9 mouse cellular contexts compared by ENCODE assay signal in genomic region chr17:40904056-40904597, GRCm38 (mm10). TPM values are rescaled to one million over a fixed set of nuclear protein-coding genes. Genes with fewer than 3 reads are reported as not detected.
DNase-seq lines count a peak whose midpoint lies in the region; ATAC-seq and TF ChIP-seq lines count a peak whose summit lies in the region.
"Had no signal": no experiment of that assay in that cellular context is flagged by ENCODE, and none has a peak within 500 bp of the region (broad histone marks: within the 10 kb centered on the region; RNA-seq: fewer than 3 reads in every experiment).

No protein-coding gene starts in this region.

- no peaks in the 10 kb centered on the region for H3K4me1 ChIP-seq in lung, embryonic 14.5 days (ENCODE audit: insufficient read depth)
- no peaks in the 10 kb centered on the region for H3K4me1 ChIP-seq in lung, adult 2 months (ENCODE audit: control insufficient read depth, insufficient read depth, low read length)
- H3K4me1 ChIP-seq in hindbrain, embryonic 13.5 days (replicated peaks) = peaks cover 5% of the 10 kb centered on the region; the same call in 1 of the 2 replicates
- peaks cover 2% of the 10 kb centered on the region; the same call in 1 of the 2 replicates for H3K4me1 ChIP-seq in midbrain, postnatal 0 days (ENCODE audit: insufficient read depth, low read length)

- no peak for TF ChIP-seq CTCF in lung, embryonic 14.5 days (IDR thresholded peaks at IDR 0.05; ENCODE audit: low read depth)
- no peak for TF ChIP-seq CTCF in lung, adult 2 months (IDR thresholded peaks at IDR 0.05; ENCODE audit: insufficient read depth, low read length)
- no peak for TF ChIP-seq CTCF in midbrain, postnatal 0 days (IDR thresholded peaks at IDR 0.05)

- DNase-seq in adrenal gland, postnatal 14 days = peak; percentile 11
- DNase-seq in adrenal gland, adult 2 months = no peak
- DNase-seq in lung, embryonic 14.5 days = peak; percentile 13
- no peak for DNase-seq in lung, adult 2 months
- peak; percentile 10 for DNase-seq in midbrain, postnatal 0 days (ENCODE audit: low spot score)
- no peak for DNase-seq in adipocyte (ENCODE audit: low spot score)
- no peak for DNase-seq in layer of hippocampus, adult 11-12 months (ENCODE audit: low spot score)
- DNase-seq: right cerebral cortex, postnatal 25 days had no signal

- no peaks in the 10 kb centered on the region for H3K36me3 ChIP-seq in lung, embryonic 14.5 days (ENCODE audit: insufficient read depth)
- H3K36me3 ChIP-seq in hindbrain, embryonic 13.5 days = no peaks in the 10 kb centered on the region
- peaks cover 5% of the 10 kb centered on the region; the same call in 1 of the 2 replicates for H3K36me3 ChIP-seq in midbrain, postnatal 0 days (ENCODE audit: insufficient read depth, low read length)

- H3K9ac ChIP-seq in lung, embryonic 14.5 days = no peak overlapping the region
- no peak overlapping the region for H3K9ac ChIP-seq in hindbrain, embryonic 13.5 days
- H3K9ac ChIP-seq in midbrain, postnatal 0 days (replicated peaks; ENCODE audit: low read length, poor library complexity, severe bottlenecking) = no peak overlapping the region

- TF ChIP-seq POLR2A in lung, adult 2 months (IDR thresholded peaks at IDR 0.05; ENCODE audit: borderline replicate concordance, extremely low read depth, low read depth, low read length) = no peak

- no peaks in the 10 kb centered on the region for H3K27me3 ChIP-seq in lung, embryonic 14.5 days (ENCODE audit: insufficient read depth, low read length)
- no peaks in the 10 kb centered on the region for H3K27me3 ChIP-seq in hindbrain, embryonic 13.5 days
- H3K27me3 ChIP-seq in midbrain, postnatal 0 days (ENCODE audit: insufficient read depth, low read length) = no peaks in the 10 kb centered on the region

- H3K4me3 ChIP-seq in lung, embryonic 14.5 days (ENCODE audit: low read depth, low read length) = no peak overlapping the region
- no peak overlapping the region for H3K4me3 ChIP-seq in lung, adult 2 months (replicated peaks; ENCODE audit: extremely low read depth, low read depth, low read length)
- H3K4me3 ChIP-seq in hindbrain, embryonic 13.5 days = no peak overlapping the region
- H3K4me3 ChIP-seq in midbrain, postnatal 0 days (ENCODE audit: low read depth, low read length) = no peak overlapping the region

- peak overlapping the region; percentile 46 for H3K4me2 ChIP-seq in lung, embryonic 14.5 days
- peak overlapping the region; percentile 44 for H3K4me2 ChIP-seq in hindbrain, embryonic 13.5 days
- H3K4me2 ChIP-seq in midbrain, postnatal 0 days (ENCODE audit: low read depth, low read length, poor library complexity, severe bottlenecking) = 0 out of 2 replicates have a peak overlapping the region, but pooled peaks have one; percentile 29

- H3K9me3 ChIP-seq in lung, embryonic 14.5 days (ENCODE audit: low read depth, low read length) = no peaks in the 10 kb centered on the region
- H3K9me3 ChIP-seq in hindbrain, embryonic 13.5 days = no peaks in the 10 kb centered on the region
- H3K9me3 ChIP-seq in midbrain, postnatal 0 days (ENCODE audit: low read length) = no peaks in the 10 kb centered on the region

- WGBS in lung, embryonic 14.5 days = 7% methylated on average over 11 of the region's 11 CpGs
- 12% methylated on average over 11 of the region's 11 CpGs for WGBS in lung, adult 2 months
- 14% methylated on average over 11 of the region's 11 CpGs for WGBS in hindbrain, embryonic 13.5 days
- 10% methylated on average over 11 of the region's 11 CpGs for WGBS in midbrain, postnatal 0 days

- no peak for ATAC-seq in lung, embryonic 14.5 days (ENCODE audit: insufficient read depth)
- peak; percentile 32; the same call in 1 of the 2 replicates for ATAC-seq in hindbrain, embryonic 13.5 days (ENCODE audit: low FRiP score)
- ATAC-seq in midbrain, postnatal 0 days (ENCODE audit: low FRiP score) = no peak

- no peak overlapping the region for H3K27ac ChIP-seq in lung, embryonic 14.5 days (ENCODE audit: low read depth)
- no peak overlapping the region for H3K27ac ChIP-seq in hindbrain, embryonic 13.5 days
- H3K27ac ChIP-seq in midbrain, postnatal 0 days (ENCODE audit: low read depth, low read length) = no peak overlapping the region

RNA-seq across cellular contexts. Expression of gene Glyatl3, which starts 10.0 kb away (rescaled TPM):
- total RNA-seq in adrenal gland, postnatal 14 days (2021) = not detected in 2 replicates
- not detected for total RNA-seq in adrenal gland, adult 2 months (2021)
- polyA plus RNA-seq in adrenal gland, adult 2 months (2012; rRNA removed) = not detected in 2 replicates
- not detected in 2 replicates for polyA plus RNA-seq in lung, embryonic 14.5 days (2014; fragmentation: Nextera tagmentation; extraction: Ambion mirVana)
- polyA plus RNA-seq in lung, adult 2 months (2012; rRNA removed) = not detected in 2 replicates
- not detected in 2 replicates for polyA plus RNA-seq in hindbrain, embryonic 13.5 days (2015; fragmentation: Nextera tagmentation; extraction: Ambion mirVana)
- not detected in 2 replicates for total RNA-seq in midbrain, postnatal 0 days (2014; rRNA removed)
- not detected in 2 replicates for polyA plus RNA-seq in midbrain, postnatal 0 days (2015; fragmentation: Nextera tagmentation; extraction: Ambion mirVana)

RNA-seq across cellular contexts. Expression of gene 9130008F23Rik, which starts 23.8 kb away (rescaled TPM):
- 0.63 and 1.1 TPM in 2 replicates for total RNA-seq in adrenal gland, postnatal 14 days (2021)
- 1 to 10 TPM in 1 of 2 experiments, under 1 TPM in 1; 0.55 to 1.1 TPM for total RNA-seq in adrenal gland, adult 2 months (2021)
- polyA plus RNA-seq in adrenal gland, adult 2 months (2012; rRNA removed) = 0.24 and 0.60 TPM in 2 replicates
- polyA plus RNA-seq in lung, embryonic 14.5 days (2014; fragmentation: Nextera tagmentation; extraction: Ambion mirVana) = 3.0 and 3.4 TPM in 2 replicates
- polyA plus RNA-seq in lung, adult 2 months (2012; rRNA removed) = 3.0 and 4.4 TPM in 2 replicates
- polyA plus RNA-seq in hindbrain, embryonic 13.5 days (2015; fragmentation: Nextera tagmentation; extraction: Ambion mirVana) = 0.49 and 1.0 TPM in 2 replicates
- total RNA-seq in midbrain, postnatal 0 days (2014; rRNA removed) = 0.38 and 2.2 TPM in 2 replicates
- 0.86 and 1.3 TPM in 2 replicates for polyA plus RNA-seq in midbrain, postnatal 0 days (2015; fragmentation: Nextera tagmentation; extraction: Ambion mirVana)

RNA-seq across cellular contexts. Expression of gene Mut, which starts 30.4 kb away (rescaled TPM):
- total RNA-seq in adrenal gland, postnatal 14 days (2021) = 140 and 156 TPM in 2 replicates
- total RNA-seq in adrenal gland, adult 2 months (2021) = 100 to 1,000 TPM; 164 to 177 TPM
- 10.1 and 11.4 TPM in 2 replicates for polyA plus RNA-seq in adrenal gland, adult 2 months (2012; rRNA removed)
- polyA plus RNA-seq in lung, embryonic 14.5 days (2014; fragmentation: Nextera tagmentation; extraction: Ambion mirVana) = 38.3 and 38.5 TPM in 2 replicates
- polyA plus RNA-seq in lung, adult 2 months (2012; rRNA removed) = 9.9 and 12.9 TPM in 2 replicates
- polyA plus RNA-seq in hindbrain, embryonic 13.5 days (2015; fragmentation: Nextera tagmentation; extraction: Ambion mirVana) = 23.6 and 24.9 TPM in 2 replicates
- 9.5 and 16.6 TPM in 2 replicates for total RNA-seq in midbrain, postnatal 0 days (2014; rRNA removed)
- 16.1 and 16.6 TPM in 2 replicates for polyA plus RNA-seq in midbrain, postnatal 0 days (2015; fragmentation: Nextera tagmentation; extraction: Ambion mirVana)

RNA-seq across cellular contexts. Expression of gene Cenpq, which starts 30.7 kb away (rescaled TPM):
- 7.7 and 8.4 TPM in 2 replicates for total RNA-seq in adrenal gland, postnatal 14 days (2021)
- total RNA-seq in adrenal gland, adult 2 months (2021) = 1 to 10 TPM; 7.8 to 8.7 TPM
- polyA plus RNA-seq in adrenal gland, adult 2 months (2012; rRNA removed) = 0.29 and 0.65 TPM in 2 replicates
- 33.3 and 35.6 TPM in 2 replicates for polyA plus RNA-seq in lung, embryonic 14.5 days (2014; fragmentation: Nextera tagmentation; extraction: Ambion mirVana)
- polyA plus RNA-seq in lung, adult 2 months (2012; rRNA removed) = 0.42 and 0.47 TPM in 2 replicates
- 12.1 and 12.8 TPM in 2 replicates for polyA plus RNA-seq in hindbrain, embryonic 13.5 days (2015; fragmentation: Nextera tagmentation; extraction: Ambion mirVana)
- total RNA-seq in midbrain, postnatal 0 days (2014; rRNA removed) = 2.8 and 3.9 TPM in 2 replicates
- 6.7 and 9.0 TPM in 2 replicates for polyA plus RNA-seq in midbrain, postnatal 0 days (2015; fragmentation: Nextera tagmentation; extraction: Ambion mirVana)

Comparison
In these comparisons a context has a peak if more than half of its experiments do, and no peak if none do; other contexts are left out.
1. DNase-seq: peak in adrenal gland, postnatal 14 days (single experiment), lung, embryonic 14.5 days (single experiment) and midbrain, postnatal 0 days (single experiment); none in adrenal gland, adult 2 months (single experiment), lung, adult 2 months (single experiment), adipocyte (single experiment) and layer of hippocampus, adult 11-12 months (single experiment).
2. Peak in every context shown above with its lines, with median percentiles within 50 percentile points of each other: H3K4me2 ChIP-seq.